Mouse (Mus musculus): Measurements from ENCODE around the gene Arl3.

The Arl3 gene

GRCm38 (mm10) chr19:46517529-46518351, 55.3 kb downstream of the Arl3 start:
- no peak for DNase-seq (ENCODE audit: low spot score)

GRCm38 (mm10) chr19:46516667-46517528, 56.1 kb downstream of the Arl3 start:
- DNase-seq (ENCODE audit: low spot score): no peak

DNA sequence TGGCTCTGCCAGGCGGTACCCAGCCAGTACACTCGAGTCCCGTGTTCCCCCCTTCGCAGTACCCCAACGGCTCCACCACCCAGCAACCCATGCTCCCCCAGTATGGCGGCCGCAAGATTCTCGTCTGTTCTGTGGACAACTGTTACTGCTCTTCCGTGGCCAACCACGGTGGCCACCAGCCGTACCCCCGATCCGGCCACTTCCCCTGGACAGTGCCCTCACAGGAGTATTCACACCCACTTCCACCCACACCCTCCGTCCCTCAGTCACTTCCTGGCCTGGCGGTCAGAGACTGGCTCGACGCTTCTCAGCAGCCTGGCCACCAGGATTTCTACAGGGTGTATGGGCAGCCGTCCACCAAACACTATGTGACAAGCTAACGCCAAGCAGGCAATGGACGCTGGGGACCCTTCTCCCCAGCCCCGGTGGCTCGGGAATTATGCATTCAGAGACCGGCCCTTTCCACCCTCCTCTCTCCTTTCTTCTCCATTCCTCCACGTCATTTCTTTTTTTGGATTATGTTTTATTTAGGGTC, 57.6 kb downstream of the Arl3 start:
- no peak for DNase-seq (ENCODE audit: low spot score)

- DNase-seq (ENCODE audit: low spot score): no peak
These were observed 58.6 kb downstream of the Arl3 start for GRCm38 (mm10) chr19:46514387-46514786.

DNA sequence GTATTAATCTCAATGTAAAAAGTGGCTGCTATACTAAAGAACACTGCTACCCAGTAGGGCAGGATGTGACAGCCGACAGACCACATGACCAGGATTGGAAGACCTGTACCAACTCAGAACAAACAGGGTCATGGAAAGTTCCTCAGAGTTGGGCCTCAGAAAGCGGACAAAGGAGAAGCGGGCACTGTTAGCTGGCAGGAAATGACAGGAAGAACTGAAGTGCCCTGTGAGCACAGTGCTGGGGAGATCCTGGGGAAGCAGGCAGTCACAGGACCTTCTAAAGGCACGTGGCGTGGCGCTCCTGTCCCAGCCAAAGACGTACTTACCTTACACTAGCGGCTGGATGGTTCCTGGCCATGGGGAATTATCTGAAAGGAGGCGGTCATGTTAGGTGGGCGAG, 61.7 kb downstream of the Arl3 start:
- DNase-seq (ENCODE audit: low spot score): no peak

DNA sequence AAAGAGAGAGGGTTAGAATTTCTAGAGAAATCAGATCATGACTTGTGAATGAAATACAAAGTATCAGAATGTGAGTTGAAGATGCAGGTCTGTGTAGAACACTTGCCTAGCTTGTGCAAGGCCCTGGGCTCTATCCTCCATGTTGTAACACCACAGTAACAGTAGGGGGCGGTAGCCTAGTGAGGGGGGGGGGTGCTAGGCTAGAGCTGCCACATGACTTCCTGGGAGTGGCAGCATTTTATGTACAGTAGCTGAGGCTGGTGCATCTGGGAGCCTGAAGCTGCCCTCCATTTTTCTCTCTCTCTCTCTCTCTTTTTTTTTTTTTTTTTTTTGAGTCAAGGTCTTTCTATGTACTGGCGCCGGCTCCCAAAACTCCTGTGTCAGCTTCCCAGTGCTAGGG, 62.2 kb downstream of the Arl3 start:
- no peak for DNase-seq (ENCODE audit: low spot score)

- DNase-seq (ENCODE audit: low spot score): no peak
These were observed 62.6 kb downstream of the Arl3 start for GRCm38 (mm10) chr19:46510401-46510800.

DNA sequence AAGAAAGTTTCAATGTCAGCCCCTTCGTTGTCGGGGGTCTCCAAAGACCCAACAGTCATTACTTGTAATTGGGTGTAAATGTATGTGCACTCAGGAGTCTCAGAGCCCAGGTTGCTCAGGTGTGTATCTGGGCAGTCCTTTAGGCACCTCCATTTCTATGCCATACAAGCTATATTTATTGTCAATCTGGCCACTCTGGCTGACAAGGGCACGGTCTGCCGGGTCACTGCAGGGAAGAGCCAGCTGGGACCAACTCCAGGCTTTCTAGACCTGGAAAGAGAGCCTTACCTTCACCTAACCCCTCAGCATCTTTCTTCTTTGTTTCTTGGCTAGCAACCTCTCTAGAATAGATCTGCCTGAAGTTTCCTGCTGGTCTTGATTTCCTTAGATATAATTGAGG, 63.3 kb downstream of the Arl3 start:
- no peak for DNase-seq (ENCODE audit: low spot score)

DNA sequence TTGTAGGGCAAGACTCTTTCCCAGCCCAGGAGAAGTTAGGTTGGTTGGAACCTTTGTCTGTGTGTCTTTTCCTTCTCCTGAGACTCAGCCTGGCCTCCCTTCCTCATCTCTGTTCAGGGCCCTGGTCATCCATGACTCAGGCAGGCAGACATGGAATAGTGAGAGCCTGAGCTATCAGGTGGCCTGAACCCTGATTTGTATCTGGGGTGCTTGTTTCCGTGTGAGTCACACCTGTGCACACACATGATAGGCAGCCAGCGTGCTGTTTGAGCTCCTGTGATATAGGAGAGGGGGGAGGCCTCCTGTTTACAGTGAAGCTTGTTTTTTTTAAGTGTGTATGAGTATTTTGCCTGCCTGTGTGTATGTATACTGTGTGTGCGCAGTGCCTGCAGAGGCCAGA, 63.8 kb downstream of the Arl3 start:
- DNase-seq (ENCODE audit: low spot score): no peak

DNA sequence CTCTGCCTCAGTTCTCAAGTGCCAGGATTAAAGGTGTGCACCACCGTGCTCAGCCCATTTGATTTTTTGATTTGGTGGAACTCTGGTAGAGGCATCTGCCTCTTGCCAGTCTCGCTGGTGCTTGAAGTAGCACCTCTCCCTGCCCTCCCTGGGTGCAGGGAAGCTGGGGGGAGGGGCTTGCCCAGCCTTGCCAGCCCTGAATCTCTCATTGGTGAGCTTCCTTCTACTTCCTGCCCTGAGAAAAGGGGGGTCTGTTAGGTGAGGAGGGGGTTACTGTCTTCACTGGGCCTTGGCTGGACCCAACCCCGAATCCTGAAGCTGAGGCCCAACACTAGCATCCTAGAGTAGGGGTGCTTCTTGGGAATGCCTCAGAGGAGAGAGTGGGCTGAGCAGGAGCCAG, 64.3 kb downstream of the Arl3 start:
- DNase-seq (ENCODE audit: low spot score): no peak

GRCm38 (mm10) chr19:46507806-46508205, 65.2 kb downstream of the Arl3 start:
- DNase-seq (ENCODE audit: low spot score): no peak

GRCm38 (mm10) chr19:46507181-46507581, 65.8 kb downstream of the Arl3 start:
- no peak for DNase-seq (ENCODE audit: low spot score)

DNA sequence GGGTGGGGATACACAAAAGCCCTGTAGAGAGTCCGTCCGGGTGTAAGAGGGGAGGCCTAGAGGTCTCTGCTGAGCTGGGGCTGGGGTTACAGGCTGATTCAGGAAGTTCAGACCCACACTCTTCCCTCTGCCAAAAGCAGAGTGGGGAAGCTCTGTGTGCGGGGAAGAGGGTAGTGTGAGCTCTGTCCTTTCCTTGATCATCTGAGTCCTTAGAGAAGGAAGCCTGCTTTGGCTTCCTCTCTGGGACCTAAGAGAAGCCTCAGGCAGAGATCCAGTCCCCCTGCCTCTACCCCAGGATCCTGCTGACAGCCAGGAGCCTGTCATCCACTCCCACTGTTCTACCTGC, 66.7 kb downstream of the Arl3 start:
- DNase-seq (ENCODE audit: low spot score): no peak

DNA sequence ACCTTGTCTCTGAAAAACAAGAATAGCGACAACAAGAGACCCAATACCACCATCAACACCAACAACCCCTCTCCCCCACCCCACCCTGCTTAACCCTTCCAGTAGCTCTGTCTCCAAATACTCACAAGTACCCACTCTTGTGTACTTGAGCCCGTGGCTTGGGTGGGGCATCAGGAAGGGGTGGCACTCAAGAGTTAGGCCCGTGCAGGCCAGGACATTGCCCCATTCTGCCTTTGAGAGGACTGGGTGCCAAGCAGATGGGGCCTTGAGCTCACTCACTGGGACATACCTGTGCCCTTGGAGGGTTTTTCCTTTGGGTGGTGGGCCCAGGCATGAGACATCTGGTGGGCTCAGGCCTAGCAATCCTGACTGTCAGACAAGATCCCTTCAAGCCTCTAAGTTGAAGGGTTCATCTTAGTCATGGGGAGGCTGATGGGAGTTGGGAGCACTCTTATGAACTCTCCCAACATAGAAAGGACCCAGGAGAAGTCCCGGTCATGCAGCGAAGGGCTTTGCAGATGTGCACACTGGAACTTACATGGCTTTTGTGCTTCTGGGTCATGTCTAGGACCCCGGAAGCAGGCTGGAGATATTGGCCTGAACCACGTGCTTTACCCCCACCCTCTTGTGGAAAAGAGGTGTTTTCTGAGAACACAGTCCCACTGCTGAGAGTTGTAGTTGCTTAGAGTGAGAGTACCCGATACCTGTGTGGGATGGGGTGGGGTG, 67.2 kb downstream of the Arl3 start:
- DNase-seq (ENCODE audit: low spot score): no peak

DNA sequence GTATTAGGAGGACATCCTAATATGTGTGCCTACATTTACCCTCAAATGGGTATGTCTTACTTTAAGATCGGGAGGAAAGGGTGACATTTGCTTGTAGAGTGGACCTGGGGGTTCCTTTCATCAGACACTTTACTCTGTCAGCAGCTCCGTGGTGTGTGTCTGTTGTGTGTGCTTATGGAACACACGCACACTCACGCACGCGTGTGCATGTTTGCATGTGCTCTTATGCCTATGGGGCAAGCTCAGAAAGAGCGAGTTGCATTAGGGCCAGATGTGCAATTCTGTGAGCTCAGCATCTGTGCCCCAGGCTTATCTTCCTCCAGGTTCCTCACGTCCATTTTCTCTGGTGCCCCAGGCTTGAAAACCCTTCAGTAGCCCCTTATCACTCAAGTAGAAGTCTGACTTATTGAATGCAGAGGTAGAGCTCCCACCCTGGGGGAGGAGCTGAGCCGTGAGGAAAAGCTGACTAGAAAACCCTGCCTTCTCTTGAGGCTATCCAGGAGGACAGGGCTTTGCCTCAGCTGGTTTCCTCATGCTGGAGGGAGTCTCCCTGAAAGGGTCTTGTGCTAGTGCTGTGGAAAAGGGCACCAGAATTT, 68.1 kb downstream of the Arl3 start:
- no peak for DNase-seq (ENCODE audit: low spot score)

DNA sequence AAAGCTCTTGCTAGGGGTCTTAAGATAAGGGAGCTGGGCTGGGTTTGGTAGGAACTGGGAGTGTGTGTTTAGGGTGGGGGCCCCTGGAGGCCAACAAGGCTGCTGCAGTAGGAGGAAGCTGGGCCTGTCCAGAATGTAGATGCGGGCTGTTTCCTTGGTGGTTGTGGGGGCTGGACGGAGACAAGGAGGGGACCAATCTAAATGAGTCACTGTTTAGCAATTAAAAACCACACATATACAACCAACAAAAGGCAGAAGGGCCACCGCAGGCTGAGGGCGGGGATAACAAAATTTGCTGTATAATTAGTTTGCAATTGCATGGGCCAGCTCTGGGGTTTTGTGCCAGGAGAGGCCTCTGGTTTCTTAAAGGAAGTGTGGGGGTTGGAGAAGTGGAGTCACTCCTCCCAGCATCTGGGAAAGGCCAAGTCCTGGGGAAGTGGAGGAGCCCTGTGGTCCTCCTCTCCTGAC, 68.9 kb downstream of the Arl3 start:
- DNase-seq (ENCODE audit: low spot score): peak; percentile 53

- peak; percentile 62 for DNase-seq (ENCODE audit: low spot score)
These were observed 69.5 kb downstream of the Arl3 start for GRCm38 (mm10) chr19:46503351-46504084.

DNA sequence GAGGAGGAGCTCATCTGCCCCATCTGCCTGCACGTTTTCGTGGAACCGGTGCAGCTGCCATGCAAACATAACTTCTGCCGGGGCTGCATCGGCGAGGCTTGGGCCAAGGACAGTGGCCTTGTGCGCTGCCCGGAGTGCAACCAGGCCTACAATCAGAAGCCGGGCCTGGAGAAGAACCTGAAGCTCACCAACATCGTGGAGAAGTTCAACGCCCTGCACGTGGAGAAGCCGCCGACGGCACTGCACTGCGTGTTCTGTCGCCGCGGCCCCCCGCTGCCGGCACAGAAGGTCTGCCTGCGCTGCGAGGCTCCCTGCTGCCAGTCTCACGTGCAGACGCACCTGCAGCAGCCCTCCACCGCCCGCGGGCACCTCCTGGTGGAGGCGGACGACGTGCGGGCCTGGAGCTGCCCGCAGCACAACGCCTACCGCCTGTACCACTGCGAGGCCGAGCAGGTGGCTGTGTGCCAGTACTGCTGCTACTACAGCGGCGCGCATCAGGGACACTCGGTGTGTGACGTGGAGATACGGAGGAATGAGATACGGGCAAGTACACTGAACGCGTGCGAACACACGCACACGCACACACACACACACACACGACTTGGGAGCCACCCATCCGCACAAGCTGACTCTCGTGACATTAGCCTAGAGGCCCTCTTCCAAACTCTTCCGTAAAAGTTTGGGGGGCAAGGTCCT, 70.4 kb downstream of the Arl3 start:
- peak; percentile 80 for DNase-seq (ENCODE audit: low spot score)

DNA sequence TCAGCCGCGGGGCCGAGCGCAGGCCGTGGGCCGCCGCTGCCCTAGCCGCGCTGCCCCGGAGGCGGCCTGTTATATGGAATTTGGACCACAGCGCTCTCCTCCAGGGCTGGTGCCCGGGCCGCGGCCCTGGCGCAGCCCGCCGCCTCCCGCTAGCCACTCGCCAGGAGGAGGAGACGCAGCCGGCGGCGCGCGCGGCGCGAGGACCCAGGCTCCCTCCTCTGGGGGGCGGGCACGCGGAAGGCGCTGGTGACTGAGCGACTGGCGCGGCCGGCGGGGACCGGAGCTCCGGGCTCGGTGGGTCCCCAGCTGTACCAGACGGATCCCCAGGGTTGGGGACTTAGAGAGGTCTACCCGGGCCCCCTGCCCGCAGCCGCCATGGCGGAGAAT, 70.9 kb downstream of the Arl3 start:
- peak; percentile 82 for DNase-seq (ENCODE audit: low spot score)

GRCm38 (mm10) chr19:46501401-46502068, 71.5 kb downstream of the Arl3 start, which contains the start of gene Trim8:
Trim8 (plus strand) TSS chr19:46501702.
- DNase-seq (ENCODE audit: low spot score): peak; percentile 81
